Mouse (Mus musculus): ENCODE measurements around the gene Tm4sf20. TPM values are rescaled to one million over a fixed set of nuclear protein-coding genes. Genes with fewer than 3 reads are reported as not detected.
A peak's percentile ranks its signal among the peaks of the same experiment; 100 is the strongest.

Gene Tm4sf20
- total RNA-seq, 2 experiments from 2014 or later, result not detected

- peak; percentile 92 for ATAC-seq (replicated peaks; ENCODE audit: low FRiP score, poor library complexity, severe bottlenecking)
Measured at GRCm38 (mm10) chr1:82724339-82725025, 43.8 kb downstream of the Tm4sf20 start, which contains the start of gene Mff. Mff (plus strand) TSS chr1:82724890.

DNA sequence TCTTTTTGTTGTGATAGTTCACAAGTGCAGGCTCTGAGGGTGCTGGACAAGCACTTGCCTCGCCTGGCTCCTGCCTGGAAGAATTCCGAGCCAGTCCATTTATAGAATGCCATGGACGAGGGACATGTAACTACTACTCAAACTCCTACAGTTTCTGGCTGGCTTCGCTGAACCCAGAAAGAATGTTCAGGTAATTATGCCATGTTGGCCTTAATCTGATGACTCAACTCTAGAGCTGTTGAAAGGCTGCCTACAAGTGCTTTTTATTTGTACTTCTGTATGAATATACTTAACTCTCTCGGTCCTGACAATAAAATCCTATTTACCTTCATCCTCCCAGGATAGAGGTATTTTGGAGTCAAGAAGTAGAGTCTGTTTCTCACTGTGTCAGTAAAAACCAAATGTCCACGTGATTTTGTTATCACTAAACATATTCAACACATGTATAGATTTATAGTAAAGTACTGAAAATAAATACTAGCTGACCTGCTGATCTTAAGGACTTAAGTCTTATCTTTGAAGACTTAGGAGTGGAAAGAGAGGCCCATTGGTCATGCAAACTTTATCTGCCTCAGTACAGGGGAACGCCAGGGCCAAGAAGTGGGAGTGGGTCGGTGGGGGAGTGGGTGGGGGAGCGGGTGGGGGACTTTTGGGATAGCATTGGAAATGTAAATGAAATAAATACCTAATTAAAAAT is 50.3 kb downstream of the Tm4sf20 start:
- no peak for ATAC-seq (replicated peaks; ENCODE audit: low FRiP score, poor library complexity, severe bottlenecking)

Other genes starting within 250 kb of the Tm4sf20 start
- not detected in 2 replicates for gene Col4a4, start 181.6 kb downstream of the Tm4sf20 start, total RNA-seq (2015; ENCODE audit: low replicate concordance)
- gene Col4a4, start 181.6 kb downstream of the Tm4sf20 start, total RNA-seq (2017; ENCODE audit: low replicate concordance), result 0.09 TPM in 1 of 2 replicates, not detected in the other
- gene Col4a3, start 181.5 kb downstream of the Tm4sf20 start, total RNA-seq (2015; ENCODE audit: low replicate concordance), result not detected in 2 replicates
- not detected in 2 replicates for gene Col4a3, start 181.5 kb downstream of the Tm4sf20 start, total RNA-seq (2017; ENCODE audit: low replicate concordance)
- gene Mff, start 43.6 kb downstream of the Tm4sf20 start, total RNA-seq (2015; ENCODE audit: low replicate concordance), result 270 and 279 TPM in 2 replicates
- 328 and 353 TPM in 2 replicates for gene Mff, start 43.6 kb downstream of the Tm4sf20 start, total RNA-seq (2017; ENCODE audit: low replicate concordance)
- gene Gm47791, start 2.8 kb upstream of the Tm4sf20 start, total RNA-seq (2015; ENCODE audit: low replicate concordance), result not detected in 2 replicates
- not detected in 2 replicates for gene Gm47791, start 2.8 kb upstream of the Tm4sf20 start, total RNA-seq (2017; ENCODE audit: low replicate concordance)
- gene Agfg1, start 71.0 kb upstream of the Tm4sf20 start, total RNA-seq (2015; ENCODE audit: low replicate concordance), result 19.9 and 20.0 TPM in 2 replicates
- 13.4 and 20.8 TPM in 2 replicates for gene Agfg1, start 71.0 kb upstream of the Tm4sf20 start, total RNA-seq (2017; ENCODE audit: low replicate concordance)
- 1.3 TPM in 1 of 2 replicates, not detected in the other for gene A030005L19Rik, start 144.9 kb upstream of the Tm4sf20 start, total RNA-seq (2015; ENCODE audit: low replicate concordance)
- not detected in 2 replicates for gene A030005L19Rik, start 144.9 kb upstream of the Tm4sf20 start, total RNA-seq (2017; ENCODE audit: low replicate concordance)
- gene A030014E15Rik, start 156.5 kb upstream of the Tm4sf20 start, total RNA-seq (2015; ENCODE audit: low replicate concordance), result not detected in 2 replicates
- not detected in 2 replicates for gene A030014E15Rik, start 156.5 kb upstream of the Tm4sf20 start, total RNA-seq (2017; ENCODE audit: low replicate concordance)
- gene Gm6217, start 162.9 kb upstream of the Tm4sf20 start, total RNA-seq (2015; ENCODE audit: low replicate concordance), result not detected in 2 replicates
- not detected in 2 replicates for gene Gm6217, start 162.9 kb upstream of the Tm4sf20 start, total RNA-seq (2017; ENCODE audit: low replicate concordance)
- not detected in 2 replicates for gene A030003K21Rik, start 174.9 kb upstream of the Tm4sf20 start, total RNA-seq (2015; ENCODE audit: low replicate concordance)
- gene A030003K21Rik, start 174.9 kb upstream of the Tm4sf20 start, total RNA-seq (2017; ENCODE audit: low replicate concordance), result not detected in 2 replicates
- gene Gm7544, start 187.6 kb upstream of the Tm4sf20 start, total RNA-seq (2015; ENCODE audit: low replicate concordance), result not detected in 2 replicates
- not detected in 2 replicates for gene Gm7544, start 187.6 kb upstream of the Tm4sf20 start, total RNA-seq (2017; ENCODE audit: low replicate concordance)
- gene Gm47955, start 191.8 kb upstream of the Tm4sf20 start, total RNA-seq (2015; ENCODE audit: low replicate concordance), result not detected in 2 replicates
- gene Gm47955, start 191.8 kb upstream of the Tm4sf20 start, total RNA-seq (2017; ENCODE audit: low replicate concordance), result not detected in 2 replicates
- gene Gm47959, start 232.1 kb upstream of the Tm4sf20 start, total RNA-seq (2015; ENCODE audit: low replicate concordance), result not detected in 2 replicates
- not detected in 2 replicates for gene Gm47959, start 232.1 kb upstream of the Tm4sf20 start, total RNA-seq (2017; ENCODE audit: low replicate concordance)

Measured in erythroblast, adult 5-6 weeks (primary cell).